Mouse (Mus musculus) embryonic fibroblast, embryonic 13.5 days (primary cell): ENCODE results near the gene Scamp2.

ENCODE experiments used
- CTCF ChIP-seq: IDR thresholded peaks from 2 replicates; pipeline ENCODE4 v1.5.1; 2011; ENCODE audit warnings: mild to moderate bottlenecking, control low read depth, low read length, moderate library complexity, borderline replicate concordance; ENCODE audit not compliant: insufficient read depth
- POLR2A ChIP-seq: IDR thresholded peaks from 2 replicates; pipeline ENCODE4 v1.6.1; 2011; ENCODE audit warnings: low read depth, mild to moderate bottlenecking, control low read depth, low read length, moderate library complexity

GRCm38 (mm10) chr9:57590726-57591125 lies 30.0 kb downstream of the Scamp2 start:
- TF ChIP-seq CTCF (no peak), POLR2A (peak; percentile 29; the same call in 1 of the 2 replicates)
